Mouse (Mus musculus): ENCODE results near the gene Susd3.

The Susd3 gene

DNA sequence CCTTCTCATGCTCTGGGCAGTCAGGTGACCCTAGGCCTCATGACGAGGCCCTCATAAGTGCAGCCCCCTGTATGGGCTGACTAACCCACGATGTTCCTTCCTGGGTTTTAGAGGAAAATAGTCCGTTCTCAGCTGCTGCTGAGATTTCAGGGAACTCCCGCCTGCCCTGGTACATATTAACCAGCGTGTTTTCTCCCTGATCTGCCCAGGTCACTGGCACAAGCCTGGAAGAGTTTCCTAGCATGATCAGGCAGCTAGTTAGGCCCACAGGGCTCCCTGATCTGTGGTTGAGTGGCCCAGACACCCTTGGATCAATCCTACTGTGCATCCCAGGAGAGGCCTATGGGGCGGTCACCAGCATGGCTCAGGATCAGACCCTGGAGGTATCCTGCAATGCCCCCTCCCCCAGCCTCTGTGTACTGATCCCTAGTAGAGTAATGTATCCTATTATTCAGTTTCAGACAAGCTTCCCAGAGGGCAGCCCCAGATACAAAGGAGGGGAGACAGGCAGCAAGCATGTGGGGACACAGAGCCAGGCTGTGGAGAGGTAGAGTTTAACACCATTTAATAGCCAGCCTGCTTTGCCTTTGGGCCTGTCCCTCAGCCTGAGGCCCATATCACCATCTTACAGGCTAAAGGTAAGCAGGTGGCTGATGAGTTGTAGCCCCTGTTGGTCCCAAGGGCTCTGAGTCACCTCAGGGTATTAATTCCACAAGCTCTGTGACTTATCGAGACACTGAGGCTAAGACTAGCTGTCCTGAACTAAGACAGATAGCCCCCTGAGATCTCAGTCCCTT lies 57.4 kb downstream of the Susd3 start:
- H3K36me3 ChIP-seq (ENCODE audit: control insufficient read depth, insufficient read depth, low read length, poor library complexity, severe bottlenecking), result no peaks in the 10 kb centered on the region
- no peaks in the 10 kb centered on the region for H3K27me3 ChIP-seq (ENCODE audit: control insufficient read depth, insufficient read depth, low read length, poor library complexity, severe bottlenecking)
- no peak for DNase-seq (ENCODE audit: low read depth, low spot score)

DNA sequence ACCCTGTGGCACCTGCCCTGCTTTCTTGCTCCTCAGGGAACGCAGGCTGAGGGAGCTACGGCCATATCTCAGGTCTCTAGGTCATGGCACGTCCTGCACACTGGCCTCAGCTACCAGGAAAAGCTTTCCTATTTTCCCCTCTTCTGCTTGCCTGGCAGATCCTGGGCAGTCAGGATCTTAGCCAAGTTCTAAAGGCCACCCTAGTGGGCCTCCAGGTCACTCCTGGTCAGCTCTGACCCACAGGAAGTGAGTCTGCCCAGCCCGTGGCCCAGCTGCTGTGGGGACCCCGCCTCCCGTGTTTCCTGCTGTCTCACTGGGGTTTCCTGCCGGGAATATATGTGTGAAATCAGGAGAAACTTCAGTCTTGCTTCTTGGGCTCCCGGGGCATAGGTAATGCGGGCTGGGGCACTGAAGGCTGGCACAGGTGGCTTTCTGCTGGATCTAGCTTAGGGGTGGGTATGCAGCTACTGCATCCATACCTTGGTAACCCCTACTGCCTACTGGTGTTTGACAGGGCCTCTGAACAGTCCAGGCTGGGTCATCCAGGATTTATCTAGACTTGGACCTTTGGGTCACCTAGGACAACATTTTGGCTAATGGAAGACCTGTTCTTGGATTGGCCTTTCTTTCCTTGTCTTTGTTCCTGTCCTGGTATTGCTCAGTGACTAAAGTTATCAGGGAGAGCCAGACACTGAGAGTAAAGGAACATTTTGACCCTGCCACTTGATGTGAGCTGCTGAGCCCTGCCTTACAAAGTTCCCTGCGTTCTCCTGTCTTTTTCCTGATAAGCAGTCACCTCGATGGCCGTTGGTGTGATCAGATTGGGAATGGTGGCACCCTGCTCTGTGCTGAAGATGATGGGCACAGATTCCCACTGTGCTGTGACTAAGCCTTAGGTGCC lies 58.3 kb downstream of the Susd3 start:
- no peaks in the 10 kb centered on the region for H3K36me3 ChIP-seq (ENCODE audit: control insufficient read depth, insufficient read depth, low read length, poor library complexity, severe bottlenecking)
- no peak for DNase-seq (ENCODE audit: low read depth, low spot score)
- H3K27me3 ChIP-seq (ENCODE audit: control insufficient read depth, insufficient read depth, low read length, poor library complexity, severe bottlenecking), result no peaks in the 10 kb centered on the region

DNA sequence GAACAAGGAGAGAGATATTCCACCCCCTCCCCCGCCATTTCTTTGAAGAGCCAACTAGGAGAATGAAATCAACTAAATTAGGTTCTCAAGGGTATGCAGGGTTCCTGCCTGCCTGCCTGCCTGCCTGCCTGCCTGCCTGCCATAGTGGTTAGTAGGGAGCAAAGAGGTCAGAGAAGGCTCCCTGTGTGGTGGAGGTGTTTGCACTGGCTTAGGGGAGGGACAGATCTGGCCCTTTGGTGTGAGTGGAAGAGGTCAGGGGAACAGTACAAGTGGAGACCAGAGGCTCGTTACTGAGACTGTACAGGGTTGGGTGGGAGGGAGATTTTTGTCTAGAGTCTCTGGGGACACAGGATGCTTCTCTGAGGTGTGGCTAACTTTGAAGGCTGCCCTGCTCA lies 59.5 kb downstream of the Susd3 start:
- Histone ChIP-seq H3K27me3 (ENCODE audit: control insufficient read depth, insufficient read depth, low read length, poor library complexity, severe bottlenecking) (no peaks in the 10 kb centered on the region), H3K36me3 (ENCODE audit: control insufficient read depth, insufficient read depth, low read length, poor library complexity, severe bottlenecking) (no peaks in the 10 kb centered on the region)
- no peak for DNase-seq (ENCODE audit: low read depth, low spot score)

DNA sequence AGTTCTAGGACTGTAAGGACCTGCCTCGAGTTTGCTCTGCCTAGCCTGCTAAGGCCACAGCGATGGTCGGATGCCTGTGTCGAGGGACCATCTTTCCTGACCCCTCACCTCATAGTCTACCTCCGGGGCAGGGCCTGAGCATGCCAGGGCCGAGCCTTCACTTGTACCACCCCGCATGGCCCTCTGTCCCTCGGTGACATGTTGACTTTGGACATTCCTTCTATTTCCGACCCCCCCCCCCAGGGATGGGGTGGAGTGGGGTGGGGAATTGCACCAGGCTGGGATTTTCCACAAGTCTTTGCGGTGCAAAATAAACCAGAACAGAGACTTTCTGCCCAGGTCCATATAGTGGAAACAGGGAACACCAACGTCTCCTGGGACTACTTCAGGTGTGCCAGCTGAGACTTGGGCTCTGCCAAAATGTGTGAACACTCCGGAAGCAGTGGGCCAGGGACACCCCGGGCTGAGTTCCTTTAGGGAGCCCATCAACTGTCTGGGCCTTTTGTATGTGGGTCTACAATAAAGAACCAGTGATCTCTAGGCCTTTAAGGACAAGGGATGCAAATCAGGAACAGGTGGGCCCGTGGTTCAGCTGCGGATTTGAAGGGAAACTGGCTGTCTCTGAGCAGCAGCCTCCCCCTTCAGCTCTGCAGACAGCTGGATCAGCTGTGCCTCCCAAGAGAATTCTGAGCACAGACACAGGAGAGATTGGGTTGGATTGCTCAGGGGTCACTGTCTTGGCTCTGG lies 60.1 kb downstream of the Susd3 start:
- peak; percentile 35 for DNase-seq (ENCODE audit: low read depth, low spot score)
- no peaks in the 10 kb centered on the region for H3K36me3 ChIP-seq (ENCODE audit: control insufficient read depth, insufficient read depth, low read length, poor library complexity, severe bottlenecking)
- H3K27me3 ChIP-seq (ENCODE audit: control insufficient read depth, insufficient read depth, low read length, poor library complexity, severe bottlenecking), result no peaks in the 10 kb centered on the region

DNA sequence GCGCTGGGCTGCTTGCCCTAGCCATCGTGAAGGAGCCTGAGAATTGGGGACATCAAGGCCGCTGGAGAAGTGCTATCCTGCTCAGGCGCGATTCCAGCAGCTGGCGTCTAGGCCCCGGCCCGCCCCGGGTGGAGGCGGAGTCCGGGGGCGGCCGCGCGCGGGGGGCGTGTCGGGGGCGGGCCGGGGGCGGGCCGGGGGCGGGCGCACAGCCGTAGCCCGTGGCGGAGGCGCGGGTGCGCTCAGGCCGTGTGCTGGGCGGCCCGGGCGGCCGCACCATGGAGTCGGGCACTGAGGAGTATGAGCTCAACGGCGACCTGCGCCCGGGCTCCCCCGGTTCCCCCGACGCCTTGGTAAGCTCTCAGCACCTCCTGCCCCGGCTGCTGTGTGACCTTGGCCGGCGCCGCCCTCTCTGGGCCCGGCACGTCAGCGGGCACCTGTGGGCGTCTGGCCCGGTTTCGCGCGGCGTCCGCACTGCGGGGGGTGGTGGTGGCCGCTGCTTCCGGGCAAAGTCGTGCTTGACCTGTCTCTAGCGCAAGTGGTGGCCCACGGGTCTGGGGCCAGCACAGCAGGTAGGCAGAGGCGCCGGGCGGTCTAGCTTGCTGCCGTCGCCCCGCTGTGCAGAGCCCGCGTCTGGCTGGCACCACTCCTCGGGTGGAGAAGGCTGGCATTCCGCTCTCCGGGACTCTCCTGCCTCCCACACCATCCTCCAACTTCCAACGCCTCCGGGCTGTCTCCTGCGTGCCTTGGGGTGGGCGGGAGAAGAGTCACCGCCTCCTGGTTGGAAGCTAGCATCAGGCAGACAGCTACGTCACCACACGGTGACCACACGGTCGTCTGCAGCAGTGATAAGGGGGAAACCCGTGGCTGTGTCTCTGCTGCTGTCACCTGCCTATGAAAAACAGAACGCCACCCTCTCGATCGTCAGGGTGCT lies 61.0 kb downstream of the Susd3 start, which contains the start of gene Ninj1:
Gene Ninj1, plus strand, starts transcription at position 198 of the 931 bp plus-strand sequence.
- H3K36me3 ChIP-seq (ENCODE audit: control insufficient read depth, insufficient read depth, low read length, poor library complexity, severe bottlenecking), result no peaks in the 10 kb centered on the region
- H3K27me3 ChIP-seq (ENCODE audit: control insufficient read depth, insufficient read depth, low read length, poor library complexity, severe bottlenecking), result no peaks in the 10 kb centered on the region
- peak; percentile 93 for DNase-seq (ENCODE audit: low read depth, low spot score)

DNA sequence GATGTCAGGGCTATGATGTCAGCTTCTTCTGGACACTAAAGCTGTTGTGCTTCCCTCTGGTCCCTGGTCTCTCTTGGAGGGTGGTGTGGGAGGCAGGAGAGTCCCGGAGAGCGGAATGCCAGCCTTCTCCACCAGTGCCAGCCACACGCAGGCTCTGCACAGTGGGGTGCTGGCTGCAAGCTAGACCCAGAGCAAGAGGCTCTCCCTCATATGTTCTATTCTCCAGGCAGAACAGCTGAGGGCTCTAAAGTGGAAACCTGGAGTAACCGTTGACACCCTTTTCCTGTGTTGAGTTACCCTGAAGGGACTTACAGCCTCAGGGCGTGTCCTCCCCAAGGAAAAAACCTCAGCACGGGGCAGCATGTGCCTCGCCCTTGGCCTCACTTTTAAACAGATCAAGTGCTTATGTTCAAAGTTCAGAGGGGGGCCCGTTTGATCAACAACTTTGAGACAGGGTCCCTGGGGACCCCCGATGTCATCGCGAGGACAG lies 61.7 kb downstream of the Susd3 start:
- DNase-seq (ENCODE audit: low read depth, low spot score), result no peak
- no peaks in the 10 kb centered on the region for H3K27me3 ChIP-seq (ENCODE audit: control insufficient read depth, insufficient read depth, low read length, poor library complexity, severe bottlenecking)
- no peaks in the 10 kb centered on the region for H3K36me3 ChIP-seq (ENCODE audit: control insufficient read depth, insufficient read depth, low read length, poor library complexity, severe bottlenecking)

DNA sequence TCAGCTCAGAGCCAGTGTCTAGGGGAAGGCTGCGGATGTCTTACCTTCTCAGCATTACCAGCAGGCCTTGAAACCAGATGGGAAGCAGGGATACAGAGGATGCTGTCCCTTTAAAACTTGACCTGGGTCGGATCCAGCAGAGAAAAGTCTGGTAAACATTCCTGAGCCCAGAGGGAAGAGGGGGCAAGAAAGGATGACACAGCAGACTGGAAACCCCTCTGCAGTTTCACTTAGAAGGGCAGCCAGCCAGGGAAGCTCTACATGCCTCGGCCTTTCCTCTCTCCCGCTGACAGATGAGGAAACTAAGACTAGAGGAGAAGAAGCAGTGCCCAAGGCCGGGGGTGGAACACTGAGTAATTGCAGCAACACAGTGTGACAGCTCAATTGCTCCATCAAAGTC lies 64.9 kb downstream of the Susd3 start:
- no peak for DNase-seq (ENCODE audit: low read depth, low spot score)
- H3K27me3 ChIP-seq (ENCODE audit: control insufficient read depth, insufficient read depth, low read length, poor library complexity, severe bottlenecking), result no peaks in the 10 kb centered on the region
- no peaks in the 10 kb centered on the region for H3K36me3 ChIP-seq (ENCODE audit: control insufficient read depth, insufficient read depth, low read length, poor library complexity, severe bottlenecking)

DNA sequence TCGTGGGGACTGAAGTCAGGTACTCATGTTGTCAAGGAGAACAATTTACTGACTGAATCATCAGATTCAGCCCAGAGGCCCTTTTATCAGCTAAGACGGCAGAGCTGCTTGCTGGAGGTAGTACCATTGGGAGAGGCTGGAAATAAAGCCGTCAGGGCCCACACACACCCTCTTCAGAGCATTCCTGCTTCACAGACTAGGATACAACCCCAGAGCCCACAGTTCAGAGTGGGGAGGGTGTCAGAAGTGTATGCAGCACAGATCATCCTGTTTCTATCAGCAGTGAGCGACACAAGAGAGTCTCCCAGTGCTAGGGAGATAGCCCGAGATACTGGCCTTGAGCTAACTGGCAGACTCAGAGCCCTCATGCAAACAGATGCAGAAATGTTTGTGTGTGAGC lies 65.3 kb downstream of the Susd3 start:
- Histone ChIP-seq H3K36me3 (ENCODE audit: control insufficient read depth, insufficient read depth, low read length, poor library complexity, severe bottlenecking) (no peaks in the 10 kb centered on the region), H3K27me3 (ENCODE audit: control insufficient read depth, insufficient read depth, low read length, poor library complexity, severe bottlenecking) (no peaks in the 10 kb centered on the region)
- DNase-seq (ENCODE audit: low read depth, low spot score), result no peak

DNA sequence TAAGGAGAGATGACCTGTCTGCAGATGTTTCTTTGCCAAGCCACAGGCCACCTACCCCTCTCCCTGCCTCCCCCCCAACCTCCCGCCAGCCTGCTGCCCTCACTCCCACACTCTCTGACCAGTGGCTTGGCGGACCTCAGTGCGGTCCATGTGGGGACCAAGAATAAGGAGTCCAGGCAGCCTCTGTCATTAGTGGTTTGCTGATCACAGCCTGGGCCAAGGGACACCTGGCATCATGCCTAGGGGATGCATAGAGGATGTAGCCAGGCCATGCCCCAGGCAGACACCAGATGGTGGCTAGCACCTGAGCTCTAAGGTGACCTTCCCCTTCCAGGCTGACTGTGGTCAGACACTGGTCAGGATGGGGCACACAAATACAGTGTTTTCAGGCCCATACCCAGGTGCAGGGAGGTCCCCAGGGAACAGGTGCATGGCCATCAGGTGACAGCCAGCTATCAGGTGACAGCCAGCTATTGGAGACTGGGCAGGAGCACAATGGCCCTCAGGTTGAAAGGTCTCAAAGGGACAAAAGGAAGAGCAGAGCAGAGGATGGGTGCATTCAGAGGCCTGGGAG lies 67.0 kb downstream of the Susd3 start:
- DNase-seq (ENCODE audit: low read depth, low spot score), result no peak
- Histone ChIP-seq H3K27me3 (ENCODE audit: control insufficient read depth, insufficient read depth, low read length, poor library complexity, severe bottlenecking) (no peaks in the 10 kb centered on the region), H3K36me3 (ENCODE audit: control insufficient read depth, insufficient read depth, low read length, poor library complexity, severe bottlenecking) (no peaks in the 10 kb centered on the region)

DNA sequence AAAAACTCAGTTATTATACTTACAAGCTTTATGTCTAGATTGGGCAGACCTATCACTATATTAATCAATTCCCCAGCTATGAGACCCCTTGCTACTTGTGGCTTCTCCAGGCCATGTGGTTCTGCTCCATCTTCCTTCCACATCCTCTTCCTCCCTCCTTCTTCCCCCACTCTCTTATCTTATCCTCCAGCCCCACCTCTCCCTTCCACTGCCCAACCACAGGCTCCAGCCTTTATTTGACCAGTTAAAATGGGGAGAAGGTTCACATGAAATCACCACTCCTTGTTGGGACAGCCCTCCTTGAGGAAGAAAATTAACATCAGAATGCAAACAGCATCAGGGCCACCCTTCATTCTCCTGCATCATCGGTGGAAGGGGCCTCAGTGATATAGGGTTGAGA lies 67.8 kb downstream of the Susd3 start:
- no peaks in the 10 kb centered on the region for H3K36me3 ChIP-seq (ENCODE audit: control insufficient read depth, insufficient read depth, low read length, poor library complexity, severe bottlenecking)
- no peaks in the 10 kb centered on the region for H3K27me3 ChIP-seq (ENCODE audit: control insufficient read depth, insufficient read depth, low read length, poor library complexity, severe bottlenecking)
- no peak for DNase-seq (ENCODE audit: low read depth, low spot score)

All from splenic B cell, adult 2 months (primary cell).